Mouse (Mus musculus) embryonic fibroblast, embryonic 13.5 days (primary cell): Measurements from ENCODE around the gene Notch3.

Experiments used
- CTCF ChIP-seq: IDR thresholded peaks from 2 replicates; pipeline ENCODE4 v1.5.1; 2011; ENCODE audit warnings: mild to moderate bottlenecking, control low read depth, low read length, moderate library complexity, borderline replicate concordance; ENCODE audit not compliant: insufficient read depth
- POLR2A ChIP-seq: IDR thresholded peaks from 2 replicates; pipeline ENCODE4 v1.6.1; 2011; ENCODE audit warnings: low read depth, mild to moderate bottlenecking, control low read depth, low read length, moderate library complexity

- no peak for TF ChIP-seq POLR2A
- TF ChIP-seq CTCF = no peak
Measured at GRCm38 (mm10) chr17:32125407-32125806, 41.2 kb downstream of the Notch3 start.
